Mouse (Mus musculus): ENCODE results near the gene Stag1. TPM values are rescaled to one million over a fixed set of nuclear protein-coding genes. Genes with fewer than 3 reads are reported as not detected.

The Stag1 gene
- polyA plus RNA-seq, 1 experiment = 72.8 TPM

- TF ChIP-seq POLR2A (IDR thresholded peaks at IDR 0.05; ENCODE audit: insufficient read depth, low read length) (no peak), EP300 (IDR thresholded peaks at IDR 0.05; ENCODE audit: insufficient read depth, low read depth, low read length) (no peak), CTCF (IDR thresholded peaks at IDR 0.05; ENCODE audit: low read depth, low read length) (no peak)
- Histone ChIP-seq H3K9ac (ENCODE audit: low read depth, poor library complexity, severe bottlenecking) (no peak overlapping the region), H3K4me3 (ENCODE audit: low read depth, low read length) (no peak overlapping the region), H3K36me3 (ENCODE audit: control insufficient read depth, insufficient read depth, low read length, poor library complexity, severe bottlenecking) (no peaks in the 10 kb centered on the region), H3K4me1 (ENCODE audit: control insufficient read depth, insufficient read depth, low read length) (peaks cover 3% of the 10 kb centered on the region), H3K27ac (ENCODE audit: insufficient read depth, low read length) (peak overlapping the region; percentile 51; the same call in 1 of the 2 replicates), H3K9me3 (replicated peaks; ENCODE audit: control insufficient read depth, insufficient read depth, low read length, poor library complexity, severe bottlenecking) (no peaks in the 10 kb centered on the region), H3K27me3 (ENCODE audit: control insufficient read depth, insufficient read depth, low read length, poor library complexity, severe bottlenecking) (no peaks in the 10 kb centered on the region)
Observed at GRCm38 (mm10) chr9:100964106-100964505, 366.5 kb downstream of the Stag1 start.

- no peaks in the 10 kb centered on the region for H3K27me3 ChIP-seq (ENCODE audit: control insufficient read depth, insufficient read depth, low read length, poor library complexity, severe bottlenecking)
- no peaks in the 10 kb centered on the region; the same call in 1 of the 2 replicates for H3K9me3 ChIP-seq (replicated peaks; ENCODE audit: control insufficient read depth, insufficient read depth, low read length, poor library complexity, severe bottlenecking)
- H3K4me3 ChIP-seq (ENCODE audit: low read depth, low read length) = peak overlapping the region; percentile 55
Observed at GRCm38 (mm10) chr9:100969461-100969860, 371.9 kb downstream of the Stag1 start.

GRCm38 (mm10) chr9:100978666-100979065, 381.1 kb downstream of the Stag1 start:
- H3K27ac ChIP-seq (ENCODE audit: insufficient read depth, low read length) = no peak overlapping the region
- H3K9me3 ChIP-seq (replicated peaks; ENCODE audit: control insufficient read depth, insufficient read depth, low read length, poor library complexity, severe bottlenecking) = no peaks in the 10 kb centered on the region; the same call in 1 of the 2 replicates
- H3K4me3 ChIP-seq (ENCODE audit: low read depth, low read length) = no peak overlapping the region

More at GRCm38 (mm10) chr9:100969461-100969860, 371.9 kb downstream of the Stag1 start:
- Histone ChIP-seq H3K36me3 (ENCODE audit: control insufficient read depth, insufficient read depth, low read length, poor library complexity, severe bottlenecking) (no peaks in the 10 kb centered on the region), H3K27ac (ENCODE audit: insufficient read depth, low read length) (no peak overlapping the region), H3K9ac (ENCODE audit: low read depth, poor library complexity, severe bottlenecking) (no peak overlapping the region), H3K4me1 (ENCODE audit: control insufficient read depth, insufficient read depth, low read length) (peaks cover 1% of the 10 kb centered on the region)
- TF ChIP-seq POLR2A (IDR thresholded peaks at IDR 0.05; ENCODE audit: insufficient read depth, low read length) = no peak
- TF ChIP-seq EP300 (IDR thresholded peaks at IDR 0.05; ENCODE audit: insufficient read depth, low read depth, low read length) = no peak
- no peak for TF ChIP-seq CTCF (IDR thresholded peaks at IDR 0.05; ENCODE audit: low read depth, low read length)

GRCm38 (mm10) chr9:100979260-100979659, 381.7 kb downstream of the Stag1 start:
- Histone ChIP-seq H3K36me3 (ENCODE audit: control insufficient read depth, insufficient read depth, low read length, poor library complexity, severe bottlenecking) (no peaks in the 10 kb centered on the region), H3K4me1 (ENCODE audit: control insufficient read depth, insufficient read depth, low read length) (no peaks in the 10 kb centered on the region), H3K4me3 (ENCODE audit: low read depth, low read length) (no peak overlapping the region), H3K27me3 (ENCODE audit: control insufficient read depth, insufficient read depth, low read length, poor library complexity, severe bottlenecking) (no peaks in the 10 kb centered on the region), H3K9ac (ENCODE audit: low read depth, poor library complexity, severe bottlenecking) (no peak overlapping the region), H3K27ac (ENCODE audit: insufficient read depth, low read length) (no peak overlapping the region), H3K9me3 (replicated peaks; ENCODE audit: control insufficient read depth, insufficient read depth, low read length, poor library complexity, severe bottlenecking) (no peaks in the 10 kb centered on the region)
- TF ChIP-seq POLR2A (IDR thresholded peaks at IDR 0.05; ENCODE audit: insufficient read depth, low read length) (no peak), CTCF (IDR thresholded peaks at IDR 0.05; ENCODE audit: low read depth, low read length) (no peak), EP300 (IDR thresholded peaks at IDR 0.05; ENCODE audit: insufficient read depth, low read depth, low read length) (no peak)

More at GRCm38 (mm10) chr9:100978666-100979065, 381.1 kb downstream of the Stag1 start:
- Histone ChIP-seq H3K4me1 (ENCODE audit: control insufficient read depth, insufficient read depth, low read length) (no peaks in the 10 kb centered on the region), H3K36me3 (ENCODE audit: control insufficient read depth, insufficient read depth, low read length, poor library complexity, severe bottlenecking) (no peaks in the 10 kb centered on the region), H3K27me3 (ENCODE audit: control insufficient read depth, insufficient read depth, low read length, poor library complexity, severe bottlenecking) (no peaks in the 10 kb centered on the region), H3K9ac (ENCODE audit: low read depth, poor library complexity, severe bottlenecking) (no peak overlapping the region)
- no peak for TF ChIP-seq POLR2A (IDR thresholded peaks at IDR 0.05; ENCODE audit: insufficient read depth, low read length)
- no peak for TF ChIP-seq EP300 (IDR thresholded peaks at IDR 0.05; ENCODE audit: insufficient read depth, low read depth, low read length)
- no peak for TF ChIP-seq CTCF (IDR thresholded peaks at IDR 0.05; ENCODE audit: low read depth, low read length)

GRCm38 (mm10) chr9:100982786-100983185, 385.2 kb downstream of the Stag1 start:
- H3K27me3 ChIP-seq (ENCODE audit: control insufficient read depth, insufficient read depth, low read length, poor library complexity, severe bottlenecking) = no peaks in the 10 kb centered on the region
- H3K9me3 ChIP-seq (replicated peaks; ENCODE audit: control insufficient read depth, insufficient read depth, low read length, poor library complexity, severe bottlenecking) = no peaks in the 10 kb centered on the region
- TF ChIP-seq CTCF (IDR thresholded peaks at IDR 0.05; ENCODE audit: low read depth, low read length) (no peak), POLR2A (IDR thresholded peaks at IDR 0.05; ENCODE audit: insufficient read depth, low read length) (no peak), EP300 (IDR thresholded peaks at IDR 0.05; ENCODE audit: insufficient read depth, low read depth, low read length) (no peak)
- no peaks in the 10 kb centered on the region for H3K36me3 ChIP-seq (ENCODE audit: control insufficient read depth, insufficient read depth, low read length, poor library complexity, severe bottlenecking)
- no peak overlapping the region for H3K4me3 ChIP-seq (ENCODE audit: low read depth, low read length)
- no peak overlapping the region for H3K27ac ChIP-seq (ENCODE audit: insufficient read depth, low read length)
- H3K9ac ChIP-seq (ENCODE audit: low read depth, poor library complexity, severe bottlenecking) = no peak overlapping the region
- no peaks in the 10 kb centered on the region for H3K4me1 ChIP-seq (ENCODE audit: control insufficient read depth, insufficient read depth, low read length)

- Histone ChIP-seq H3K4me1 (ENCODE audit: control insufficient read depth, insufficient read depth, low read length) (no peaks in the 10 kb centered on the region), H3K27me3 (ENCODE audit: control insufficient read depth, insufficient read depth, low read length, poor library complexity, severe bottlenecking) (no peaks in the 10 kb centered on the region), H3K27ac (ENCODE audit: insufficient read depth, low read length) (no peak overlapping the region), H3K36me3 (ENCODE audit: control insufficient read depth, insufficient read depth, low read length, poor library complexity, severe bottlenecking) (no peaks in the 10 kb centered on the region), H3K9ac (ENCODE audit: low read depth, poor library complexity, severe bottlenecking) (no peak overlapping the region), H3K9me3 (replicated peaks; ENCODE audit: control insufficient read depth, insufficient read depth, low read length, poor library complexity, severe bottlenecking) (peaks cover 3% of the 10 kb centered on the region; the same call in 1 of the 2 replicates), H3K4me3 (ENCODE audit: low read depth, low read length) (no peak overlapping the region)
- TF ChIP-seq CTCF (IDR thresholded peaks at IDR 0.05; ENCODE audit: low read depth, low read length) (no peak), POLR2A (IDR thresholded peaks at IDR 0.05; ENCODE audit: insufficient read depth, low read length) (no peak), EP300 (IDR thresholded peaks at IDR 0.05; ENCODE audit: insufficient read depth, low read depth, low read length) (no peak)
Observed at GRCm38 (mm10) chr9:100984381-100985310, 387.0 kb downstream of the Stag1 start.
